Mouse (Mus musculus) adrenal gland, adult 18-20 months (tissue): ENCODE results near the gene Prpsap1. TPM values are rescaled to one million over a fixed set of nuclear protein-coding genes. Genes with fewer than 3 reads are reported as not detected.
"Not testable (repeated sequence)": the region's sequence is repeated elsewhere in the genome, so short reads cannot be mapped to it uniquely, and the experiment has no call there.

Experiments used
- DNase-seq, 2 experiments: peaks; one replicate each; pipeline ENCODE4 v3.0.0; 2021 to 2022; ENCODE audit warnings: low spot score in 2 of 2
- total RNA-seq, 2 experiments: library from RNA; stranded (reverse); gene quantifications; 1 replicate in 1 of 2; 2 replicates in 1 of 2; pipeline ENCODE4 v1.2.3; 2021

Gene Prpsap1
- total RNA-seq, 2 experiments from 2014 or later = 67.7 to 102 TPM

- DNase-seq = no peak
Measured at GRCm38 (mm10) chr11:116518482-116518881, 24.5 kb upstream of the Prpsap1 start.

GRCm38 (mm10) chr11:116515330-116516020 lies 21.5 kb upstream of the Prpsap1 start:
- DNase-seq = no peak

GRCm38 (mm10) chr11:116513531-116514038 lies 19.6 kb upstream of the Prpsap1 start:
- no peak for DNase-seq

- no peak for DNase-seq
Measured at GRCm38 (mm10) chr11:116512987-116513386, 19.0 kb upstream of the Prpsap1 start.

GRCm38 (mm10) chr11:116512154-116512553 lies 18.2 kb upstream of the Prpsap1 start:
- no peak for DNase-seq

- no peak for DNase-seq
Measured at GRCm38 (mm10) chr11:116511301-116511868, 17.4 kb upstream of the Prpsap1 start.

- DNase-seq = no peak
Measured at GRCm38 (mm10) chr11:116508689-116509088, 14.7 kb upstream of the Prpsap1 start.

- no peak for DNase-seq
Measured at GRCm38 (mm10) chr11:116506151-116506875, 12.3 kb upstream of the Prpsap1 start.

- no peak for DNase-seq
Measured at GRCm38 (mm10) chr11:116505573-116505972, 11.6 kb upstream of the Prpsap1 start.

- DNase-seq = no peak
Measured at GRCm38 (mm10) chr11:116504516-116504915, 10.5 kb upstream of the Prpsap1 start.

- no peak for DNase-seq
Measured at GRCm38 (mm10) chr11:116501005-116501746, 7.2 kb upstream of the Prpsap1 start.

GRCm38 (mm10) chr11:116499018-116499417 lies 5.0 kb upstream of the Prpsap1 start:
- no peak for DNase-seq

- no peak for DNase-seq
Measured at GRCm38 (mm10) chr11:116498596-116498995, 4.6 kb upstream of the Prpsap1 start.

GRCm38 (mm10) chr11:116497313-116497712 lies 3.3 kb upstream of the Prpsap1 start:
- no peak for DNase-seq

GRCm38 (mm10) chr11:116494474-116495174 lies 622 bp upstream of the Prpsap1 start:
- no peak for DNase-seq

GRCm38 (mm10) chr11:116493191-116493590 lies 811 bp downstream of the Prpsap1 start:
- DNase-seq = no peak

- DNase-seq = not testable (repeated sequence)
Measured at GRCm38 (mm10) chr11:116492507-116492906, 1.5 kb downstream of the Prpsap1 start.

- no peak for DNase-seq
Measured at GRCm38 (mm10) chr11:116491338-116491737, 2.7 kb downstream of the Prpsap1 start.

- DNase-seq = peak; percentile 88 to 90
Measured at GRCm38 (mm10) chr11:116490232-116491107, 3.5 kb downstream of the Prpsap1 start.
